Mouse (Mus musculus) v-Abl transformed pro-B cells (cell line): ENCODE measurements around the gene Bcat2.

Experiments
- in situ Hi-C, 2 experiments: fragments of 400-800 bp; cut with MboI; formaldehyde crosslinking; loops; one replicate each; pipeline ENCODE4 v1.15.1; 2025; ENCODE audit not compliant: unreplicated experiment in 2 of 2

Bcat2 gene

GRCm38 (mm10) chr7:45617042-45617695 is 47.2 kb downstream of the Bcat2 start, which contains the start of gene Fut1:
Gene Fut1 (plus strand): TSS chr7:45617289.
- in situ Hi-C loops, result no loop called here

GRCm38 (mm10) chr7:45618316-45618715 is 48.4 kb downstream of the Bcat2 start:
- in situ Hi-C loops, result no loop called here

GRCm38 (mm10) chr7:45619592-45619991 is 49.6 kb downstream of the Bcat2 start:
- in situ Hi-C loops, result no loop called here

- in situ Hi-C loops, result no loop called here
Measured at GRCm38 (mm10) chr7:45621443-45621842, 51.5 kb downstream of the Bcat2 start, which contains the start of gene Izumo1. Gene Izumo1 (plus strand): TSS chr7:45621811.

- in situ Hi-C loops, result no loop called here
Measured at GRCm38 (mm10) chr7:45623507-45623906, 53.6 kb downstream of the Bcat2 start.

- in situ Hi-C loops, result no loop called here
Measured at GRCm38 (mm10) chr7:45624718-45625117, 54.8 kb downstream of the Bcat2 start.

- in situ Hi-C loops, result no loop called here
Measured at GRCm38 (mm10) chr7:45625481-45625880, 55.5 kb downstream of the Bcat2 start.

- in situ Hi-C loops, result no loop called here
Measured at GRCm38 (mm10) chr7:45626571-45627076, 56.7 kb downstream of the Bcat2 start.

GRCm38 (mm10) chr7:45627261-45627660 is 57.3 kb downstream of the Bcat2 start, which contains the start of gene Rasip1:
Gene Rasip1 (plus strand): TSS chr7:45627488.
- in situ Hi-C loops, result no loop called here

GRCm38 (mm10) chr7:45628364-45629294 is 58.7 kb downstream of the Bcat2 start:
- in situ Hi-C loops, result no loop called here

GRCm38 (mm10) chr7:45630064-45630907 is 60.3 kb downstream of the Bcat2 start:
- in situ Hi-C loops, result no loop called here

- in situ Hi-C loops, result no loop called here
Measured at GRCm38 (mm10) chr7:45632499-45632898, 62.5 kb downstream of the Bcat2 start.

GRCm38 (mm10) chr7:45634946-45635681 is 65.2 kb downstream of the Bcat2 start:
- in situ Hi-C loops, result no loop called here

- in situ Hi-C loops, result no loop called here
Measured at GRCm38 (mm10) chr7:45635711-45636688, 66.0 kb downstream of the Bcat2 start.

- in situ Hi-C loops, result no loop called here
Measured at GRCm38 (mm10) chr7:45637710-45638109, 67.8 kb downstream of the Bcat2 start.

- in situ Hi-C loops, result no loop called here
Measured at GRCm38 (mm10) chr7:45638623-45639401, 68.9 kb downstream of the Bcat2 start.
